Mouse (Mus musculus) intestine, embryonic 15.5 days (tissue): ENCODE measurements at regions not wholly inside any gene's neighbourhood (a gene's known extent, or its start where the extent isn't known, plus 50 kb on each side); places are given as distances from the start of the nearest gene placed in this dataset.

ENCODE experiments used
- ATAC-seq: fragments of 200-750 bp; cut with Nextera tagmentation; 2 replicates; pipeline ENCODE4 v1.8.0; 2017; ENCODE audit warnings: moderate TSS enrichment, moderate library complexity
- H3K27ac ChIP-seq: fragments of 300-500 bp; sonication (generic); 2 replicates; pipeline ENCODE4 v1.5.1; 2015; ENCODE audit warnings: mild to moderate bottlenecking, inconsistent platforms
- H3K27me3 ChIP-seq: fragments of 300-500 bp; sonication (generic); replicated peaks from 2 replicates; pipeline ENCODE4 v1.6.1; 2015; ENCODE audit warnings: inconsistent platforms
- H3K36me3 ChIP-seq: fragments of 300-500 bp; sonication (generic); 2 replicates; pipeline ENCODE4 v1.6.1; 2015; ENCODE audit warnings: inconsistent platforms
- H3K4me1 ChIP-seq: fragments of 300-500 bp; sonication (generic); replicated peaks from 2 replicates; pipeline ENCODE4 v1.6.1; 2015; ENCODE audit warnings: inconsistent platforms
- H3K4me2 ChIP-seq: fragments of 300-500 bp; sonication (generic); replicated peaks from 2 replicates; pipeline ENCODE4 v1.6.1; 2015; ENCODE audit warnings: mild to moderate bottlenecking, inconsistent platforms
- H3K4me3 ChIP-seq: fragments of 300-500 bp; sonication (generic); replicated peaks from 2 replicates; pipeline ENCODE4 v1.5.1; 2015; ENCODE audit warnings: inconsistent platforms
- H3K9ac ChIP-seq: fragments of 300-500 bp; sonication (generic); 2 replicates; pipeline ENCODE4 v1.6.1; 2015; ENCODE audit warnings: inconsistent platforms
- H3K9me3 ChIP-seq: fragments of 300-500 bp; sonication (generic); 2 replicates; pipeline ENCODE4 v1.6.1; 2016; ENCODE audit warnings: inconsistent platforms
- WGBS: fragments of 180-500 bp; shearing (Covaris S2); methylation state at CpG from one replicate; pipeline ENCODE4 v1.1.7; 2015; 5-methylcytosine and 5-hydroxymethylcytosine counted together

DNA sequence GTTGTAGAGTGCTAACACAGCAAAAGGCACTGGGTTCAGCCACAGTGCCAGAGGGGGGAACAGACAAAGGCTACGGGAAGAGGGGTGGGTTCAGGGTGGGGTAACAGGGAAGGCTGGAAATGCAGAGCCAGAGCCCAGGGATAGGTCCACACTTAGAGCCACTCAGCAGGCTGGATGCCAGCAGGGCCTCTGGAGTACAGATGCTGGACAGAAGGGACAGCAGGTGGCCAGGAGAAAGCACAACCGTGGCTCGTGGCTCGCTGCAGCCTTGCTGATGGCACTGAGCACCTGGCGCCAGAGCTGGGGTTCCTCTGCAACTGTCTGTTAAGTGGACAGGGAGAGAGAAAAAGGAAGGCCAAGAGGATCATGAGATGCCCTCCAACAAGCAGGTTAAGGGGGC is 174.2 kb downstream of the Mroh4 start:
- Histone ChIP-seq H3K9me3 (no peaks in the 10 kb centered on the region), H3K4me3 (no peak overlapping the region), H3K36me3 (no peaks in the 10 kb centered on the region), H3K4me1 (no peaks in the 10 kb centered on the region), H3K4me2 (no peak overlapping the region), H3K27ac (no peak overlapping the region), H3K27me3 (no peaks in the 10 kb centered on the region), H3K9ac (no peak overlapping the region)
- WGBS, result 93% methylated on average over 5 of the region's 5 CpGs
- no peak for ATAC-seq

DNA sequence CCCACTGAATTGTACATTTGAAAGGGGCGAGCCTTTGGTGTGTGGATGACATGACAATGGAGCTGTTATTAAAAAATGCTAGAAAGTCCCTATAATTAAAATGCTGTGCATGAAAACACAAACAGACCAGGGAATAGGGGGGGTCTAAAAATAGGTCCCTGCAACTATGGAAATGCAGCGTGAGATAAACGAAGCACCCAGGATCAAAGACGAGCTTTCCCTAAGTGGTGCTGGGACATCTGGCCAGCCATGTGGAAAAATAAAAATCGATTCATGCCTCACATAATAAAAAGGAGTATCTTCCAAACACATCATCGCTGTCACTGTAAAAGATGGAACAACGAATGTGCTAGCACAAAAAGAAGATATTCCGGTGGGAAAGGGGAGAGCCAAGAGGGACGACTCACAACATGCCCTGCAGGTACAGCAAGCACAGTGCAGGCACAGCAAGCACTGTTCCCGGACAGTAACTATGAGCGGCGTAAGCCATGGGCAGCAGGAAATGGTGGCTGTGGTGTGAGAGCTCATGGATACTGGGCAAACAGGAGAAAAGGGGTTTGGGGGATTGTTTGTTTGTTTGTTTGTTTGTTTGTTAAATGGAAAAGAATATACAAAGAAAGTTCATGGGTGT is 176.7 kb downstream of the Mroh4 start:
- Histone ChIP-seq H3K9me3 (no peaks in the 10 kb centered on the region), H3K27me3 (no peaks in the 10 kb centered on the region), H3K4me1 (peaks cover 6% of the 10 kb centered on the region), H3K4me3 (no peak overlapping the region), H3K27ac (no peak overlapping the region), H3K36me3 (no peaks in the 10 kb centered on the region), H3K9ac (no peak overlapping the region), H3K4me2 (no peak overlapping the region)
- WGBS, result 83% methylated on average over 12 of the region's 12 CpGs
- no peak for ATAC-seq

DNA sequence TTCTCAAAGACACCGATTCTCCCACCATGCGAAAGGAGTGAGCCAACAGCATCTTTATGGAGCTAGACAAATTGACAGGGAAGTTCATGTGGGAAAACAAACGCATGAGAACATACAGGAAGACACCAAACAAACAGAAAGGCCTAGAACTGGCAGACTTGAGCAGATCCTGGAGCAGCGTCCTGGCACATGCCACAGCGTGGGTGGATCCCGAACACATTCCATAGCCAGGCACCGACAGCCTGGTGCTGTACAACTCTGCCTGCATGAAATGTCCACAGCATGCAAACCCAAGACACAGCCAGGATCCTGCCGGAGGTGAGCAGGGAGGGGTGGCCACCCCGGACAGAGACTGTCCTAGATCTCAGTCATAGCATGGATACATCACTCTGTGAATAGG is 177.2 kb downstream of the Mroh4 start:
- Histone ChIP-seq H3K9ac (no peak overlapping the region), H3K4me1 (peaks cover 6% of the 10 kb centered on the region), H3K27ac (no peak overlapping the region), H3K4me2 (no peak overlapping the region), H3K36me3 (no peaks in the 10 kb centered on the region), H3K4me3 (no peak overlapping the region), H3K27me3 (no peaks in the 10 kb centered on the region), H3K9me3 (no peaks in the 10 kb centered on the region)
- WGBS, result 81% methylated on average over 9 of the region's 9 CpGs
- ATAC-seq, result no peak

DNA sequence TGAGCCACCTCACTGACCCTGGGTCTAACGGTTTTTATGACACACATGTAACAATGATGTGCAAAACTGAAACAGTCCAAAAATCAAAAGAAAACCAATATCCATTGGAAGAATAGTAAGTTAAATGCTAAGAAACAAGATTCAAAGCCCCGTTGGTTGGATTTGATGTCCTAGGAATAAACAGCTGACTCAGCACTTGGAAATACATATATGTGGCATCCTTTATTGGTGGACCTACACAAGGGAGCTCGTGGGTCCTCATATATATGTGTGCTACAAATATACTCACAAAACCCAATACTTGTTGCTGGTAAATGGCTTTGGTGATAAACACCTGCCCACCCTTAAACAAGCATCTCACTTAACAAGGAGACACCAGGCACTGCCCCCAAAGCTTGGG is 178.2 kb downstream of the Mroh4 start:
- Histone ChIP-seq H3K9ac (no peak overlapping the region), H3K4me1 (peaks cover 6% of the 10 kb centered on the region), H3K4me2 (no peak overlapping the region), H3K27ac (no peak overlapping the region), H3K27me3 (no peaks in the 10 kb centered on the region), H3K36me3 (no peaks in the 10 kb centered on the region), H3K9me3 (no peaks in the 10 kb centered on the region), H3K4me3 (no peak overlapping the region)
- 85% methylated on average over 3 of the region's 3 CpGs for WGBS
- ATAC-seq, result no peak

DNA sequence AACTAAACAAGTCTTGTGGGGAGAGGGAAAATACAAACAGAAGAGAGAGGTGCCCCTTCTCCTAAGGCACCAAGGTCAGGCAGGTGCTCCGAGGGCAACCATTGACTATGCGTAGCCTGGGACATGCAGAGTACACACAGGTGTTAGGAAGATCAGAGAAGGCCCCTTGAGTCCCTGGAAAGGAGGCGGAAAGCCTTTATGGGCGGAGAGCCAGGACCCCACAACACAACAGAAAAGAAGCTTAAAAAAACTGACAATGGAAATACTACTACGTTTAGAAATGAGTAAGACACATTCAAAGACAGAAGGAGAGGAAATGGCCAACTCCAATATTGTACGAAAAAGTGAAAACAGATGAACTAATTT is 179.5 kb downstream of the Mroh4 start:
- Histone ChIP-seq H3K27ac (no peak overlapping the region), H3K9ac (no peak overlapping the region), H3K9me3 (no peaks in the 10 kb centered on the region), H3K4me3 (no peak overlapping the region), H3K4me1 (peaks cover 6% of the 10 kb centered on the region), H3K27me3 (no peaks in the 10 kb centered on the region), H3K4me2 (no peak overlapping the region), H3K36me3 (no peaks in the 10 kb centered on the region)
- WGBS, result 81% methylated on average over 6 of the region's 6 CpGs
- no peak for ATAC-seq

DNA sequence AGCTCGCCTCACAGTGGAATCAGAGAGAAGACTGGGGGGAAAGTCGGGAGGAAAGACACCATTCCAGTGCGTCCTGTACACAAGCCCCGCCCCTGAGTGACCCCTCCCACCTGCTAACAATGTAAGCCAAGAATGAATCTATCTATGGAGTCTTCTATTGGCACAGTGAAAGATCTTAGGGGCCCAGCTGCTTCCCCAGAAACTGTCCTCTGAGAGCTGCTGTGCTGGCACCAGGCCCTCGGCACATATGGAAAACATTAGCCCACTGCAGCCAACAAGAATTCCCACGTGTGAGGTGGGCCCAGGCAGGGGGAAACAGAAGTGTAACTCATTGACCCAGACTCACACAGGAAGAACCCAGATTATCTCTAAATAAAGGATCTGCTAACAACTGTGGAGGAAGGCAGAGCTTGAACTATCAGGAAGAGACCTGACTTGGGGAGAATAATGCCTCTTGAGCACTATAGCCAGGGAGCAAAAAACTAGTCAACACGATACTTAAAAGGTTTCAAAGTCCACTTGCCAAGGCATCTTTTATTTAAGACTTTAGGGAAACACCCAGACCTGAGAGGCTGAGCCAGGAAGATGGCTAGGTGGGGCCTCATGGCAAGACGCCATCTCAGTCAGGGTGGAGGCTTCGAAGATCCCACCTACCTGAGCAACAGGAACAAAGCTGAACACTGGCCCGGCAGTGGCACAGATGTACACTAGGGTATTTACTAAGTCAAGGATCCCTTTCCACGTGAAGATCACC is 180.1 kb downstream of the Mroh4 start:
- H3K27ac ChIP-seq, result no peak overlapping the region
- no peak overlapping the region for H3K4me2 ChIP-seq
- ATAC-seq, result peak; percentile 34; the same call in 1 of the 2 replicates
- H3K36me3 ChIP-seq, result no peaks in the 10 kb centered on the region
- 47% methylated on average over 11 of the region's 11 CpGs for WGBS
- no peak overlapping the region for H3K4me3 ChIP-seq
- no peaks in the 10 kb centered on the region for H3K27me3 ChIP-seq
- peaks cover 6% of the 10 kb centered on the region for H3K4me1 ChIP-seq
- H3K9ac ChIP-seq, result no peak overlapping the region
- H3K9me3 ChIP-seq, result no peaks in the 10 kb centered on the region

DNA sequence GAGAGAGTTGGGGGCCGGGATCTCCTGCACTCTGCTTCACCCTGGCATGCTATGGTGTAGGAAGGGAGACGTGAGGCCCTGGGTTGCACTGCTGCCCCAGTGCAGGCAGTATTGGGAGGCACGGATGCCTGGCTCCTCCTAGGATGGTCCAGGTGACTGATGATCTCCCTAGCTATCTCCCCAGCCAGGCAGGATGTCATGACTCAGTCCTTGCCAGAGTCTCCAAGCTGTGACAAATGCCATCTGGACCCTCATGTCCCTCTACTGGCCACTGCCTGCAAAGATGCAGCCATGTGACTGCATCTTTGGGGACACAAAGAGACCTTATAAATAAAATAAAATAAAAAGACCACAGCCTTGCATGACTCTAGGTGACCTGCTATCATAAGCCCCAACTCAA is 181.6 kb downstream of the Mroh4 start:
- H3K27me3 ChIP-seq, result no peaks in the 10 kb centered on the region
- WGBS, result 63% methylated on average over 3 of the region's 3 CpGs
- H3K4me3 ChIP-seq, result no peak overlapping the region
- peaks cover 6% of the 10 kb centered on the region for H3K4me1 ChIP-seq
- no peak overlapping the region for H3K9ac ChIP-seq
- H3K9me3 ChIP-seq, result no peaks in the 10 kb centered on the region
- no peak for ATAC-seq
- no peaks in the 10 kb centered on the region for H3K36me3 ChIP-seq
- no peak overlapping the region for H3K27ac ChIP-seq
- H3K4me2 ChIP-seq, result no peak overlapping the region

DNA sequence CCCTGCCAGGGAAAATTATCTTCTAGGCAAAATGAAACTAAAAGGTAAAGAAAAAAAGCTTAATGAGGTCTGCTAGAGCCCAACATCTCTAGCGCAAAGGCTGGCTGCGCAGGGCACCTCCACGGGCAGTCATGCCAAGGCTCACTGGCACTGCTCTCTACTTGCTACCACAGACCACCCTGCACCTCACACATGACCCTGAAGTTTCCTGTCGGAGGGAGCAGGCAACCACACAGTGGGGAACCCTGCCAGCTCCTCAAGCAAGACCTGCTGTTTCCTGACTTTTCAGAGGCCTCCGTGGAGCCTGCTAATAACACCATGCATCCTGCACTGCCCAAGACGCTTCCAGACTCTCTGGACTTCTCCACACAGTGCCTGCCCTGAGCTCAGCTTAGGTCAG is 182.3 kb downstream of the Mroh4 start:
- no peak overlapping the region for H3K4me2 ChIP-seq
- no peaks in the 10 kb centered on the region for H3K36me3 ChIP-seq
- 74% methylated on average over 6 of the region's 6 CpGs for WGBS
- peaks cover 6% of the 10 kb centered on the region for H3K4me1 ChIP-seq
- no peaks in the 10 kb centered on the region for H3K9me3 ChIP-seq
- H3K4me3 ChIP-seq, result no peak overlapping the region
- 0 out of 2 replicates have a peak, but pooled peaks cover 3% of the 10 kb centered on the region for H3K27me3 ChIP-seq
- ATAC-seq, result no peak
- no peak overlapping the region for H3K9ac ChIP-seq
- H3K27ac ChIP-seq, result no peak overlapping the region

DNA sequence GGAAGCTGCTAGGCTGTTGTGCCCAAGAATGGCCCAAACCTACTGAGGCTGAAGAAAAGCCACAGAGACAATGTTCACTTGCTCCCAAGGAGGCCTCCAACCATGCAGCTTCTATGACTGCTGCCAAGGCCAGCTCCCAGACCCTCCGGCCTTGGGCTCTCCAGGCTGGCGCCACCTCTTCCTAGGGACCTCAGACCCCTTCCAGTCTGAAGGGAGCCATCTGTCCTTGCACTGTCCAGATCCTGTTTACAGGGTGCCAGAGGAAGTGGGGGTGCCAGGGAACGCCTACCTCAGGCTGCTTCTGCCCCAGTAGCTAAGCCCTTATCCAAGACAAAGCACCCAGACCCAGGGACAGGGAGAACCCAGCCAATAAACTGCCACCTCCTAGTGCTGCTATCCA is 183.7 kb downstream of the Mroh4 start:
- WGBS, result 87% methylated on average over 3 of the region's 3 CpGs
- no peak overlapping the region for H3K9ac ChIP-seq
- no peaks in the 10 kb centered on the region for H3K36me3 ChIP-seq
- H3K4me2 ChIP-seq, result no peak overlapping the region
- 0 out of 2 replicates have a peak, but pooled peaks cover 3% of the 10 kb centered on the region for H3K27me3 ChIP-seq
- H3K27ac ChIP-seq, result no peak overlapping the region
- H3K9me3 ChIP-seq, result no peaks in the 10 kb centered on the region
- no peak overlapping the region for H3K4me3 ChIP-seq
- no peak for ATAC-seq
- peaks cover 6% of the 10 kb centered on the region for H3K4me1 ChIP-seq

DNA sequence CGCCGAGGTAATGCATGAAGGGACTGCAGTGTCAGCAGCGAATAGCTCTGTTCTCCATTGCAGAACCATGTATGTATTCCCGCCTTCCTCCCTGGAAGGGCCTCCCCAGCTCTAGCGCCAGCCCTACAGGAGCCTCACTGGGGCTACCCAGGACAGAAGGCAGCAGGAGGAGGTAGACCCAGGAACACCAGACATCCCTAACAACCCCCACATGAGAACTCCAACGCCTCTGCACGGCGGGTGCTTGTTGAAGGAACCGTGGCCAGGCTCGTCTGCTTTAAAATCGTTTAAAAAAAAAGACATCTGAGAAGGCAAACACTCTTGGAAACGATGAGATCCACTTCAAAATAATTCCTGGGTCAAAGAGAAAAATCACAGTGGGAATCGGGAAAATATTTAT is 194.3 kb downstream of the Mroh4 start:
- Histone ChIP-seq H3K36me3 (no peaks in the 10 kb centered on the region), H3K4me1 (no peaks in the 10 kb centered on the region), H3K27me3 (no peaks in the 10 kb centered on the region), H3K4me2 (no peak overlapping the region), H3K27ac (no peak overlapping the region), H3K4me3 (no peak overlapping the region), H3K9me3 (no peaks in the 10 kb centered on the region), H3K9ac (no peak overlapping the region)
- ATAC-seq, result no peak
- 64% methylated on average over 13 of the region's 13 CpGs for whole genome bisulfite sequencing

DNA sequence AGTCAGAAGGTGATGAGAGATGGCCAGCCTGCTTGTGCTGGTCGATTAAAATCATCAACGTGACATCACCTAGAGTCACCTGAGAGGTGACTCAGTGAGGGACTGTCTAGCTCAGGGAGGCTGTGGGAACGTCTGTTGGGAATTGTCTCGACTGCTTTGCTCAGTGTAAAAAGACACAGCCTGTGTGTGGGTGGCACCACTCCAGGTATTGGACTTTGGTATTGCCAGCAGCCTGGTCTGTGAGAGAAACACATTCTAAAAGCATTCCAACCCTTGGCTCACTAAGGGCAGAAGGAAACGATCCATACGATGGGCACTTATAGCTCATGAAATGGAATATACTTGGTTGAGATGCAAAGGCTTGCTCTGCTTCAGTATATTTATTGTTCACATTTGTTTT is 209.2 kb downstream of the Mroh4 start:
- H3K27me3 ChIP-seq, result no peaks in the 10 kb centered on the region
- H3K9me3 ChIP-seq, result no peaks in the 10 kb centered on the region
- no peak overlapping the region for H3K27ac ChIP-seq
- H3K4me1 ChIP-seq, result no peaks in the 10 kb centered on the region
- H3K4me3 ChIP-seq, result no peak overlapping the region
- no peak for ATAC-seq
- H3K9ac ChIP-seq, result no peak overlapping the region
- H3K4me2 ChIP-seq, result no peak overlapping the region
- WGBS, result 82% methylated on average over 6 of the region's 6 CpGs
- H3K36me3 ChIP-seq, result no peaks in the 10 kb centered on the region

DNA sequence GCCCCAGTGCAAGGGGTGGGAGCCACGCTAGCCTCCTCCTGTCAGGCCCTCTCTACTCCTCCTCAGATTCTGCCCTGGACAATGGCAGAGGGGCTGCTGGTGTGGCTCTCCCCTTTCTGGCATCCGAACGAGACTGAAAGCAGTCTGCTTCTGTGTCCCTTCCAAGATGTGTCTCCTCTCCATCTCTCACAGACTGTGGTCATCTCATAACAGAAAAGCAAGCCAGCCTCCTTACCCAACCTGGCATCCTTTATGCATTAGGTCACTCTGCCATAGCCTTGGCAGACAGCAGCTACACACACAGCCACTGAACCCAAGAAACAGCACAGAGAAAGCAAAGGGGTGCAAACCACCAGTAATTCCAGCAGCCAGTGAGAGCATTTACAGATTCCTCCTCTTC is 213.2 kb downstream of the Mroh4 start:
- Histone ChIP-seq H3K36me3 (no peaks in the 10 kb centered on the region), H3K27me3 (no peaks in the 10 kb centered on the region), H3K9ac (no peak overlapping the region), H3K4me3 (no peak overlapping the region), H3K9me3 (no peaks in the 10 kb centered on the region), H3K4me2 (no peak overlapping the region), H3K27ac (no peak overlapping the region), H3K4me1 (no peaks in the 10 kb centered on the region)
- no peak for ATAC-seq
- WGBS, result 61% methylated on average over 3 of the region's 3 CpGs

DNA sequence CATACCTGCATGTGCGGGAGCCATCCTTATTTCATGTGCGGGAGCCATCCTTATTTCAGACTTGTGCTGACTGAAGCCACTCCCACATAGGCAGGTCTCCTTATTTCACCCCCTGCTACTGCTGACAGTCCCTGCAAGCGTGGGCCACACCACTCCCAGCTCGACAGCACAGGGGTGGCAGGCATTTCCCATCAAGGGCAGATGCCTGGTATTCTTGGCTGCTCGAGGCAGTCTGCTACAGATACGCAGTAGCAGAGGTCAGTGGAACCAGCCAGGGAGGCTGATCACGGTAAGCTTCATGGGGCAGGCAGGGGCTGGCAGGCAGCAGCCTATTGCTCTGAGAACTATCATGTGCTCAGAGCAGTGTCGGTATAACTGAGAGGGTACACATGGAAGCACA is 215.6 kb downstream of the Mroh4 start:
- H3K4me3 ChIP-seq, result no peak overlapping the region
- H3K36me3 ChIP-seq, result no peaks in the 10 kb centered on the region
- no peaks in the 10 kb centered on the region for H3K9me3 ChIP-seq
- no peak overlapping the region for H3K4me2 ChIP-seq
- ATAC-seq, result no peak
- 72% methylated on average over 8 of the region's 8 CpGs for WGBS
- H3K9ac ChIP-seq, result no peak overlapping the region
- no peak overlapping the region for H3K27ac ChIP-seq
- H3K27me3 ChIP-seq, result no peaks in the 10 kb centered on the region
- no peaks in the 10 kb centered on the region for H3K4me1 ChIP-seq
